Mouse (Mus musculus): ENCODE data around the gene Maff. TPM values are rescaled to one million over a fixed set of nuclear protein-coding genes. Genes with fewer than 3 reads are reported as not detected.

Maff gene
- polyA plus RNA-seq, 1 experiment, result 8.1 TPM

DNA sequence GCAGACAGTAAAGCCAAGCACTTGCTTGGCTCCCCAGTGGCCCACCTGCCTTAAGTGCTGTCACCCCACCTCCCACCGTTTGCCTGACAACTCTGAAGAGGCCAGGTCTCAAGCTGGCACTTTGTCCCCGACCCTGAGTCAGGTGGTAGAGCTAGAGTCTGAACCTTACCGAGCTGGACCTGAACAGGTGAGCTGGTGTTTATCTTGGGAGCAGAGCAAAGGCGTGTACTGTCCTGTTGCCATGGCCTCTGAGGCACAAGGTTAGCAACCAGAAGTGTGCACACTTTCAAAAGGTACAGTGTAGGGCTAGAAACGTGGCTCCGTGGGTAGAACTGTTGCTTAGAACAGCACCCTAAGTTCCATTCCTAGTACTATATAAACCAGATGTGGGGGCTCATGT lies 41.8 kb downstream of the Maff start:
- WGBS, result 92% methylated on average over 6 of the region's 6 CpGs
- peaks cover 13% of the 10 kb centered on the region for H3K4me1 ChIP-seq (replicated peaks; ENCODE audit: control insufficient read depth, insufficient read depth, low read length)

DNA sequence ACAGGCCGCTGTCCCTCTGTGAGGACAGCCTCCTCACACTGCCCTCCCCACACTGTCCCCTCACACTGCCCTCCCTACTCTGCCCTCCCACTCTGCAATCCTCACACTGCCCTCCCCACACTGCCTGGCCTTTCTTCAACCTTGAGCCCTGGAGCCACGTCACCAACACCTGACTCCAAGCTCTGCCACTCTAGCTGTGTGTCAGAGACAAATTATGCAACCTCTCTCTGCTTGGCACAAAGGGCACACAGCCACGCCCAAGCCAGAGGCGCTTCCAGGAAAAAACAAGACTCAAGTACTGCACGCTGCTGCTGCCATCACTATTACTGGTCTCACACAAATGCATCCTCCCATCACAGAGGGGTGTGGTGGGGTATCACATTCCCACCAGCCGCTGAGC lies 44.0 kb downstream of the Maff start:
- TF ChIP-seq POLR2A (IDR thresholded peaks at IDR 0.05; ENCODE audit: control insufficient read depth, extremely low read depth, insufficient read depth, low read length, poor library complexity) (no peak), CTCF (IDR thresholded peaks at IDR 0.05; ENCODE audit: borderline replicate concordance, control insufficient read depth, extremely low read depth, insufficient read depth, low read length, poor library complexity) (no peak)
- no peak overlapping the region for H3K4me3 ChIP-seq (ENCODE audit: control insufficient read depth, insufficient read depth, low read length)
- WGBS, result 93% methylated on average over 6 of the region's 6 CpGs
- no peak overlapping the region for H3K27ac ChIP-seq (ENCODE audit: control insufficient read depth, insufficient read depth, low read length)
- H3K27me3 ChIP-seq (ENCODE audit: control insufficient read depth, insufficient read depth, low read length), result no peaks in the 10 kb centered on the region
- H3K4me1 ChIP-seq (replicated peaks; ENCODE audit: control insufficient read depth, insufficient read depth, low read length), result peaks cover 15% of the 10 kb centered on the region
- H3K36me3 ChIP-seq (ENCODE audit: control insufficient read depth, insufficient read depth, low read length), result no peaks in the 10 kb centered on the region
- DNase-seq, result no peak

More for the DNA sequence above, 41.8 kb downstream of the Maff start:
- no peak for TF ChIP-seq CTCF (IDR thresholded peaks at IDR 0.05; ENCODE audit: borderline replicate concordance, control insufficient read depth, extremely low read depth, insufficient read depth, low read length, poor library complexity)
- TF ChIP-seq POLR2A (IDR thresholded peaks at IDR 0.05; ENCODE audit: control insufficient read depth, extremely low read depth, insufficient read depth, low read length, poor library complexity), result no peak
- Histone ChIP-seq H3K27me3 (ENCODE audit: control insufficient read depth, insufficient read depth, low read length) (no peaks in the 10 kb centered on the region), H3K36me3 (ENCODE audit: control insufficient read depth, insufficient read depth, low read length) (no peaks in the 10 kb centered on the region), H3K4me3 (ENCODE audit: control insufficient read depth, insufficient read depth, low read length) (no peak overlapping the region), H3K27ac (ENCODE audit: control insufficient read depth, insufficient read depth, low read length) (no peak overlapping the region)
- no peak for DNase-seq

- no peak for DNase-seq
- 79% methylated on average over 7 of the region's 7 CpGs for WGBS
- TF ChIP-seq CTCF (IDR thresholded peaks at IDR 0.05; ENCODE audit: borderline replicate concordance, control insufficient read depth, extremely low read depth, insufficient read depth, low read length, poor library complexity) (no peak), POLR2A (IDR thresholded peaks at IDR 0.05; ENCODE audit: control insufficient read depth, extremely low read depth, insufficient read depth, low read length, poor library complexity) (no peak)
- Histone ChIP-seq H3K4me1 (replicated peaks; ENCODE audit: control insufficient read depth, insufficient read depth, low read length) (peaks cover 19% of the 10 kb centered on the region), H3K4me3 (ENCODE audit: control insufficient read depth, insufficient read depth, low read length) (no peak overlapping the region), H3K36me3 (ENCODE audit: control insufficient read depth, insufficient read depth, low read length) (no peaks in the 10 kb centered on the region), H3K27me3 (ENCODE audit: control insufficient read depth, insufficient read depth, low read length) (no peaks in the 10 kb centered on the region), H3K27ac (ENCODE audit: control insufficient read depth, insufficient read depth, low read length) (no peak overlapping the region)
Measured at GRCm38 (mm10) chr15:79391447-79392093, 45.1 kb downstream of the Maff start.

DNA sequence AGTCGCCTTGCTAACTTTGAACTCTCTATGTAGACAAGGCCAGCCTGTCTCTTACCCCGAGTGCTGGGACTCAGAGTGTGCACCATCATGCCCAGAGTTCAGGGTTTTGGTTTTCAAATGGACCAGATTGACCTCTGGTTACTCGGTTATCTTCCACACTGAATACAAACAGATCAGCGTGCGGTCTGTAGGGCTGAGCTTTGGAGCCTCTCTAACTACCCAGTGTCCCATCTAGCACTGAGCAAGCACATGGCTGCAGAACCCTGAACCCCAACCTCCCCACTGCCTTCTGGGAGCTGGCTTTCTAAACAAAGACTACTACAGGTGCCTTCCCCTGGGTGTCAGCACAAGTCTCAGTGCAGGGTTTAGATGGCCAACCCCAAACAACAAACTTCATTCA lies 46.1 kb downstream of the Maff start:
- peaks cover 20% of the 10 kb centered on the region for H3K4me1 ChIP-seq (replicated peaks; ENCODE audit: control insufficient read depth, insufficient read depth, low read length)
- no peak for DNase-seq
- no peak overlapping the region for H3K27ac ChIP-seq (ENCODE audit: control insufficient read depth, insufficient read depth, low read length)
- TF ChIP-seq CTCF (IDR thresholded peaks at IDR 0.05; ENCODE audit: borderline replicate concordance, control insufficient read depth, extremely low read depth, insufficient read depth, low read length, poor library complexity) (no peak), POLR2A (IDR thresholded peaks at IDR 0.05; ENCODE audit: control insufficient read depth, extremely low read depth, insufficient read depth, low read length, poor library complexity) (no peak)
- no peaks in the 10 kb centered on the region for H3K36me3 ChIP-seq (ENCODE audit: control insufficient read depth, insufficient read depth, low read length)
- 98% methylated on average over 5 of the region's 5 CpGs for WGBS
- H3K27me3 ChIP-seq (ENCODE audit: control insufficient read depth, insufficient read depth, low read length), result no peaks in the 10 kb centered on the region
- no peak overlapping the region for H3K4me3 ChIP-seq (ENCODE audit: control insufficient read depth, insufficient read depth, low read length)

DNA sequence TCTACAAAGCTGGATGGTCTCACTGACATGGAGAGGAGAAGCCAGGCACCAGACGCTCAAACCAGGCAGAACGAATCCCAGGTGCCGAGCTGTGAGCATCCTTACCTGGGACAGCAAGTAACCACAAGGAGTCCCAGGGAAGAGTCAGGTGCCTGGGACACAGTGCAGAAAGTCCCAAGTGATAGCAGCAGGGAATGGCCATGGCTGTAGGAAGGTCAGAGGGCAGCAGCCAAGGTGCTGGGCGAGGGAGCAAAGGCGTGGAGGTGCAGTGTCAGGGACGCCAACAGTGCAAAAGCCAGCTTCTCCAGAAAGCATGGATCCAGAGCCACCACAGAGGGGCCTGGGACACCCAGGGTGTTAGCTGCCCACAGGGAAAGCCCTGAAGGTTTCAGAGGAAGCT lies 46.7 kb downstream of the Maff start:
- no peak overlapping the region for H3K27ac ChIP-seq (ENCODE audit: control insufficient read depth, insufficient read depth, low read length)
- TF ChIP-seq POLR2A (IDR thresholded peaks at IDR 0.05; ENCODE audit: control insufficient read depth, extremely low read depth, insufficient read depth, low read length, poor library complexity) (no peak), CTCF (IDR thresholded peaks at IDR 0.05; ENCODE audit: borderline replicate concordance, control insufficient read depth, extremely low read depth, insufficient read depth, low read length, poor library complexity) (no peak)
- WGBS, result 96% methylated on average over 6 of the region's 6 CpGs
- H3K36me3 ChIP-seq (ENCODE audit: control insufficient read depth, insufficient read depth, low read length), result no peaks in the 10 kb centered on the region
- no peak overlapping the region for H3K4me3 ChIP-seq (ENCODE audit: control insufficient read depth, insufficient read depth, low read length)
- H3K4me1 ChIP-seq (replicated peaks; ENCODE audit: control insufficient read depth, insufficient read depth, low read length), result peaks cover 20% of the 10 kb centered on the region
- no peaks in the 10 kb centered on the region for H3K27me3 ChIP-seq (ENCODE audit: control insufficient read depth, insufficient read depth, low read length)
- no peak for DNase-seq

- no peak for TF ChIP-seq POLR2A (IDR thresholded peaks at IDR 0.05; ENCODE audit: control insufficient read depth, extremely low read depth, insufficient read depth, low read length, poor library complexity)
- TF ChIP-seq CTCF (IDR thresholded peaks at IDR 0.05; ENCODE audit: borderline replicate concordance, control insufficient read depth, extremely low read depth, insufficient read depth, low read length, poor library complexity), result no peak
- WGBS, result 92% methylated on average over 4 of the region's 4 CpGs
- H3K4me3 ChIP-seq (ENCODE audit: control insufficient read depth, insufficient read depth, low read length), result no peak overlapping the region
- H3K36me3 ChIP-seq (ENCODE audit: control insufficient read depth, insufficient read depth, low read length), result no peaks in the 10 kb centered on the region
- H3K27ac ChIP-seq (ENCODE audit: control insufficient read depth, insufficient read depth, low read length), result no peak overlapping the region
- H3K4me1 ChIP-seq (replicated peaks; ENCODE audit: control insufficient read depth, insufficient read depth, low read length), result peaks cover 15% of the 10 kb centered on the region
- DNase-seq, result no peak
- no peaks in the 10 kb centered on the region for H3K27me3 ChIP-seq (ENCODE audit: control insufficient read depth, insufficient read depth, low read length)
Measured at GRCm38 (mm10) chr15:79394842-79395241, 48.4 kb downstream of the Maff start.

GRCm38 (mm10) chr15:79395281-79395680 lies 48.9 kb downstream of the Maff start:
- no peaks in the 10 kb centered on the region for H3K36me3 ChIP-seq (ENCODE audit: control insufficient read depth, insufficient read depth, low read length)
- TF ChIP-seq POLR2A (IDR thresholded peaks at IDR 0.05; ENCODE audit: control insufficient read depth, extremely low read depth, insufficient read depth, low read length, poor library complexity) (no peak), CTCF (IDR thresholded peaks at IDR 0.05; ENCODE audit: borderline replicate concordance, control insufficient read depth, extremely low read depth, insufficient read depth, low read length, poor library complexity) (no peak)
- no peak overlapping the region for H3K27ac ChIP-seq (ENCODE audit: control insufficient read depth, insufficient read depth, low read length)
- peaks cover 17% of the 10 kb centered on the region for H3K4me1 ChIP-seq (replicated peaks; ENCODE audit: control insufficient read depth, insufficient read depth, low read length)
- H3K4me3 ChIP-seq (ENCODE audit: control insufficient read depth, insufficient read depth, low read length), result no peak overlapping the region
- 95% methylated on average over 6 of the region's 6 CpGs for WGBS
- no peaks in the 10 kb centered on the region for H3K27me3 ChIP-seq (ENCODE audit: control insufficient read depth, insufficient read depth, low read length)
- DNase-seq, result no peak

All from thymus, adult 2 months (tissue).